Mouse (Mus musculus) cerebellum, adult 2 months (tissue): ENCODE data around the gene Rdh16f1.

Source experiments
- CTCF ChIP-seq: fragments of 200-500 bp; IDR thresholded peaks from 2 replicates; pipeline ENCODE4 v1.5.1; 2011; ENCODE audit warnings: low read depth, mild to moderate bottlenecking, control low read depth, low read length, moderate library complexity, borderline replicate concordance; ENCODE audit not compliant: insufficient read depth
- POLR2A ChIP-seq: fragments of 200-500 bp; IDR thresholded peaks from 2 replicates; pipeline ENCODE4 v1.6.1; 2011; ENCODE audit warnings: low read length, control low read depth, borderline replicate concordance; ENCODE audit not compliant: insufficient read depth

DNA sequence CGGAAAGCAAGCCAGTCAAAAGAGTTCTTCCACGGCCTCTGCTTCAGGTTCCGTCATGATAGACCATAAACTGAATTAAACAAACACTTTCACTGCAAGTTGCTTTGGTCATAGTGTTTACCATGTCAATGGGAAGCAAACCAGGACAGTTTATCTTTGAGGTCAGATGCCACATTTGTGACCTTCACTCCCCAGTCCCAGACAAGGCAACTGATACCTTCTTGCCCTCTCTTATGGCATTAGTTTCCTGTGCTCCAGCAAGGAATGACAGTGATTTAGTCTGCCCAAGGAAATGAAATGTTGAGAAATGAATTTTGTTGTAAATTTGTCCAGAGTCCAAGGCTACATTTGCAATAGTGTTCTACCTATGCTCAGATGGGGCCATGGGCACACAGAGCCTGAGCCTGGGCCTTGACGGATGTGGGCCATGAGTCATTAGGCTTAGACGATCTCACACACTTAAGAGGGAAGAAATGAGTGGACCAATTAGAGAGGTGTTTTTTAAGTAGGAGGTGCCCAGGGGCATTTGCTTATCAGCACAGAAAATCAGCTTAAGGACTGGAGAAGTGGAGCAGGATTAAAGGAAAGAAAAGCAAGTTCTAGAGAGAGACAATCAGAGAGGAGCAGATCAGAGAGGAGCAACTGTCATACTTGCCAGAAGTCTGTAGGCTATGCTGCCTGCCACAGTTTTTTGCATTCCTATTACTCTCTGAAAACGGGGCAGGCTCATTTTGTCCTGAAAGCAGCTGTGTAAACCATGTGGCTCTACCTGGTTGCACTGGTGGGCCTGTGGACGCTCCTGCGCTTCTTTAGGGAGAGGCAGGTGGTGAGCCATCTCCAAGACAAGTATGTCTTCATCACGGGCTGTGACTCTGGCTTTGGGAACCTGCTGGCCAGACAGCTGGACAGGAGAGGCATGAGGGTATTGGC, at the start of gene Rdh16f1, which contains the start of gene Rdh1:
- TF ChIP-seq CTCF (no peak), POLR2A (no peak)
